Mouse (Mus musculus) limb, embryonic 10.5 days (tissue): ENCODE measurements around the gene Acpp. TPM values are rescaled to one million over a fixed set of nuclear protein-coding genes. Genes with fewer than 3 reads are reported as not detected.

Experiments used
- polyA plus RNA-seq: library from polyadenylated mRNA; unstranded; fragments of >200 nt; fragmentation: Nextera tagmentation; extraction: Ambion mirVana; gene quantifications from 2 replicates; pipeline ENCODE4 v1.2.1, GENCODE M21; 2016

The Acpp gene
- polyA plus RNA-seq, 1 experiment from 2014 or later = 1.5 TPM

Other genes starting within 250 kb of the Acpp start
- 0.34 and 0.54 TPM in 2 replicates for gene Ackr4, start 210.8 kb downstream of the Acpp start, polyA plus RNA-seq
- 17.9 and 21.8 TPM in 2 replicates for gene Dnajc13, start 74.8 kb downstream of the Acpp start, polyA plus RNA-seq
- gene Cpne4, start 209.5 kb upstream of the Acpp start, polyA plus RNA-seq = 0.41 TPM in 1 of 2 replicates, not detected in the other